Mouse (Mus musculus): ENCODE data around the gene Cdx4.

- TF ChIP-seq MYOD1 (IDR thresholded peaks at IDR 0.05; ENCODE audit: control insufficient read depth in 1 of 3, insufficient read length in 2 of 3, low read depth in 2 of 3) (no peak), CEBPB (IDR thresholded peaks at IDR 0.05; ENCODE audit: insufficient read depth, poor library complexity, severe bottlenecking) (no peak), SRF (IDR thresholded peaks at IDR 0.05; ENCODE audit: control insufficient read depth, insufficient read length, low read depth) (no peak), POLR2A (IDR thresholded peaks at IDR 0.05; ENCODE audit: insufficient read length, low read depth) (no peak), MAX (IDR thresholded peaks at IDR 0.05; ENCODE audit: low read depth) (no peak), REST (IDR thresholded peaks at IDR 0.05; ENCODE audit: insufficient read depth, insufficient read length) (no peak), TCF12 (IDR thresholded peaks at IDR 0.05; ENCODE audit: insufficient read depth, poor library complexity, severe bottlenecking) (no peak), POLR2AphosphoS2 (IDR thresholded peaks at IDR 0.05; ENCODE audit: insufficient read length, low read depth) (no peak), MYOG (IDR thresholded peaks at IDR 0.05; ENCODE audit: control insufficient read depth in 1 of 3, insufficient read depth in 1 of 3, insufficient read length in 2 of 3, low read depth in 2 of 3) (no peak)
These were observed 50.4 kb downstream of the Cdx4 start for GRCm38 (mm10) chrX:103371627-103372026.
